Mouse (Mus musculus) left cerebral cortex, adult 9 months (tissue): ENCODE results near the gene Hhipl2.
"Not testable (repeated sequence)": the region's sequence is repeated elsewhere in the genome, so short reads cannot be mapped to it uniquely, and the experiment has no call there.

Experiments used
- DNase-seq, 2 experiments: peaks; one replicate each; pipeline ENCODE4 v3.0.0; 2022; ENCODE audit warnings: low spot score in 2 of 2

Hhipl2 gene

GRCm38 (mm10) chr1:183417873-183418272 lies at the start of gene Hhipl2:
Gene Hhipl2, plus strand, starts transcription at chr1:183418215.
- no peak for DNase-seq

GRCm38 (mm10) chr1:183368601-183369400 lies 49.2 kb upstream of the Hhipl2 start:
- peak in 1 of 2 experiments; percentile 16 for DNase-seq

- peak; percentile 95 to 97 for DNase-seq
These were observed 48.5 kb upstream of the Hhipl2 start, which contains the start of gene Mia3 for GRCm38 (mm10) chr1:183369427-183370014. Gene Mia3, minus strand, starts transcription at chr1:183369553.

- no peak for DNase-seq
These were observed 43.3 kb upstream of the Hhipl2 start for GRCm38 (mm10) chr1:183374728-183375127.

- no peak for DNase-seq
These were observed 41.0 kb upstream of the Hhipl2 start for GRCm38 (mm10) chr1:183377045-183377444.

- no peak for DNase-seq
These were observed 39.6 kb upstream of the Hhipl2 start for GRCm38 (mm10) chr1:183378321-183378941.

GRCm38 (mm10) chr1:183379376-183379775 lies 38.6 kb upstream of the Hhipl2 start:
- DNase-seq: not testable (repeated sequence)

GRCm38 (mm10) chr1:183381816-183382215 lies 36.2 kb upstream of the Hhipl2 start:
- DNase-seq: no peak

- no peak for DNase-seq
These were observed 35.4 kb upstream of the Hhipl2 start for GRCm38 (mm10) chr1:183382621-183383020.

GRCm38 (mm10) chr1:183387421-183387820 lies 30.6 kb upstream of the Hhipl2 start:
- DNase-seq: not testable (repeated sequence)

GRCm38 (mm10) chr1:183388426-183389406 lies 29.3 kb upstream of the Hhipl2 start, which contains the start of gene Taf1a:
Gene Taf1a, plus strand, starts transcription at chr1:183388981.
- DNase-seq: peak; percentile 83 to 89

GRCm38 (mm10) chr1:183403396-183403795 lies 14.6 kb upstream of the Hhipl2 start:
- no peak for DNase-seq

GRCm38 (mm10) chr1:183414081-183414727 lies 3.8 kb upstream of the Hhipl2 start:
- no peak for DNase-seq

GRCm38 (mm10) chr1:183419741-183420140 lies 1.7 kb downstream of the Hhipl2 start:
- DNase-seq: no peak

GRCm38 (mm10) chr1:183420296-183420695 lies 2.3 kb downstream of the Hhipl2 start:
- DNase-seq: no peak

GRCm38 (mm10) chr1:183424100-183424499 lies 6.1 kb downstream of the Hhipl2 start:
- no peak for DNase-seq

- no peak for DNase-seq
These were observed 16.9 kb downstream of the Hhipl2 start for GRCm38 (mm10) chr1:183434918-183435317.

GRCm38 (mm10) chr1:183439036-183439435 lies 21.0 kb downstream of the Hhipl2 start:
- peak; percentile 14 to 61 for DNase-seq

GRCm38 (mm10) chr1:183442015-183442774 lies 24.2 kb downstream of the Hhipl2 start:
- peak; percentile 36 to 88 for DNase-seq

- DNase-seq: no peak
These were observed 35.1 kb downstream of the Hhipl2 start for GRCm38 (mm10) chr1:183453066-183453465.
